Comparison of ENCODE assay signal across 26 mouse cellular contexts in the genomic region with DNA sequence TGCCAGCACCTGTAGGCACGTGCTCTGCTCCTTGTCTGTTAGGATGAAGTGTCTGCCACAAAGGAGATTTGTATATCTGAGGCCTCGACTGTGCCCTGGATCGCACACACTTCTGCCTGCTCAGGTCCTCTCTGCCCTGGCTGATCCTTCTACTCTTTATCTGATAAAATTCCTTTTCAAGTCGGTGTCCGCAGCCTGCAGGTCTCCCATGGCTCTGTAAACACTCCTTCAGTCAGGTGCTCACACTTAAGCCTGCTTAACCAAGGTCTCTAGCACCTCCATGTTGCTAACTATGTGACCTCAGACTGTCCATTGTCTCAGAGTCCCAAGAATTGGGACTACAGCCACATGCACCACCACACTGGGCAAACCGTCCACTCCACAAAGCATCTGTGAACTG. TPM values are rescaled to one million over a fixed set of nuclear protein-coding genes. Genes with fewer than 3 reads are reported as not detected.
DNase-seq lines count a peak whose midpoint lies in the region; ATAC-seq and TF ChIP-seq lines count a peak whose summit lies in the region.
"Had no signal": no experiment of that assay in that cellular context is flagged by ENCODE, and none has a peak within 500 bp of the region (broad histone marks: within the 10 kb centered on the region; RNA-seq: fewer than 3 reads in every experiment).

No protein-coding gene starts in this region.

- no peak overlapping the region for H3K4me2 ChIP-seq in lung, embryonic 14.5 days
- H3K4me2 ChIP-seq: embryonic facial prominence, embryonic 12.5 days; embryonic facial prominence, embryonic 15.5 days; heart, embryonic 11.5 days; hindbrain, embryonic 13.5 days had no signal

- H3K4me3 ChIP-seq in lung, embryonic 14.5 days (ENCODE audit: low read depth, low read length) = no peak overlapping the region
- H3K4me3 ChIP-seq: embryonic facial prominence, embryonic 12.5 days; embryonic facial prominence, embryonic 15.5 days; gastrocnemius, adult 2 months; hindbrain, embryonic 10.5 days; hindbrain, embryonic 13.5 days had no signal

- no peaks in the 10 kb centered on the region for H3K9me3 ChIP-seq in lung, embryonic 14.5 days (ENCODE audit: low read depth, low read length)
- H3K9me3 ChIP-seq: embryonic facial prominence, embryonic 12.5 days; embryonic facial prominence, embryonic 15.5 days; hindbrain, embryonic 10.5 days; hindbrain, embryonic 13.5 days had no signal

- H3K36me3 ChIP-seq in lung, embryonic 14.5 days (ENCODE audit: insufficient read depth) = peaks cover 21% of the 10 kb centered on the region; the same call in 1 of the 2 replicates

- peak overlapping the region; percentile 9; the same call in 1 of the 2 replicates for H3K27ac ChIP-seq in lung, embryonic 14.5 days (ENCODE audit: low read depth)
- H3K27ac ChIP-seq: embryonic facial prominence, embryonic 12.5 days; embryonic facial prominence, embryonic 15.5 days; gastrocnemius, adult 2 months; hindbrain, embryonic 10.5 days; hindbrain, embryonic 13.5 days had no signal

- intact Hi-C loops in heart, postnatal 10 days (cut with DNase I) = no loop called here

- no peaks in the 10 kb centered on the region for H3K27me3 ChIP-seq in lung, embryonic 14.5 days (ENCODE audit: insufficient read depth, low read length)
- H3K27me3 ChIP-seq: embryonic facial prominence, embryonic 12.5 days; embryonic facial prominence, embryonic 15.5 days; hindbrain, embryonic 13.5 days; Patski had no signal

- no peak overlapping the region for H3K9ac ChIP-seq in lung, embryonic 14.5 days
- H3K9ac ChIP-seq: embryonic facial prominence, embryonic 12.5 days; embryonic facial prominence, embryonic 15.5 days; forebrain, postnatal 0 days; hindbrain, embryonic 13.5 days had no signal

- H3K4me1 ChIP-seq in lung, embryonic 14.5 days (ENCODE audit: insufficient read depth) = no peaks in the 10 kb centered on the region
- H3K4me1 ChIP-seq: embryonic facial prominence, embryonic 12.5 days; embryonic facial prominence, embryonic 15.5 days; hindbrain, embryonic 10.5 days; hindbrain, embryonic 13.5 days had no signal

- peak; percentile 54; the same call in 1 of the 2 replicates for ATAC-seq in lung, embryonic 14.5 days (ENCODE audit: insufficient read depth)
- ATAC-seq: forebrain, embryonic 14.5 days; forebrain, postnatal 0 days; hindbrain, embryonic 16.5 days; Patski had no signal

- 42% methylated on average over 6 of the region's 6 CpGs for WGBS in lung, embryonic 14.5 days

- no peak for TF ChIP-seq CTCF in lung, embryonic 14.5 days (IDR thresholded peaks at IDR 0.05; ENCODE audit: low read depth)

- peak; percentile 61 for DNase-seq in heart, adult 11 months
- no peak for DNase-seq in heart, postnatal 10 days
- peak; percentile 15 for DNase-seq in lung, embryonic 14.5 days
- DNase-seq in lung, postnatal 10 days = no peak
- peak; percentile 10 for DNase-seq in urinary bladder, postnatal 14 days (ENCODE audit: low spot score)
- no peak for DNase-seq in urinary bladder, postnatal 10 days (ENCODE audit: low spot score)
- no peak for DNase-seq in adrenal gland, adult 18-20 months (ENCODE audit: low spot score in 2 of 2)
- no peak for DNase-seq in gastrocnemius, postnatal 10 days
- DNase-seq: adrenal gland, adult 2 months; adrenal gland, postnatal 14 days; cerebellum, adult 11 months; cerebellum, adult 2 months; cerebellum, adult 9-11 months; cerebellum, postnatal 25 days; forebrain, postnatal 0 days; gastrocnemius, adult 2 months; gastrocnemius, postnatal 25 days; heart, postnatal 36 days had no signal

RNA-seq across cellular contexts. Expression of gene Nemp2, which starts 9.8 kb away (rescaled TPM):
- total RNA-seq in heart, postnatal 10 days (2021) = 1 to 10 TPM; 2.2 to 2.3 TPM
- 12.2 and 14.3 TPM in 2 replicates for polyA plus RNA-seq in lung, embryonic 14.5 days (2014; fragmentation: Nextera tagmentation; extraction: Ambion mirVana)
- total RNA-seq in adrenal gland, adult 18-20 months (2021) = 1 to 10 TPM; 1.5 to 1.9 TPM
- total RNA-seq in gastrocnemius, postnatal 10 days (2021) = 1 to 10 TPM; 1.7 to 2.7 TPM

Comparison
In these comparisons a context has a peak if more than half of its experiments do, and no peak if none do; other contexts are left out.
1. DNase-seq: peak in heart, adult 11 months (single experiment), lung, embryonic 14.5 days (single experiment) and urinary bladder, postnatal 14 days (single experiment); none in heart, postnatal 10 days (0 of 2), lung, postnatal 10 days (single experiment), urinary bladder, postnatal 10 days (single experiment), adrenal gland, adult 18-20 months (0 of 2) and gastrocnemius, postnatal 10 days (single experiment).